Mouse (Mus musculus): ENCODE measurements around the gene Arpp19. TPM values are rescaled to one million over a fixed set of nuclear protein-coding genes. Genes with fewer than 3 reads are reported as not detected.

Arpp19 gene
- polyA plus RNA-seq, 1 experiment from 2014 or later, result 209 TPM

- no peak overlapping the region for H3K9ac ChIP-seq (replicated peaks; ENCODE audit: low read depth, low read length)
- ATAC-seq (ENCODE audit: low read depth), result no peak
- no peaks in the 10 kb centered on the region for H3K27me3 ChIP-seq (ENCODE audit: control insufficient read depth, insufficient read depth, low read length)
- H3K27ac ChIP-seq (ENCODE audit: low read depth, low read length), result no peak overlapping the region
- peaks cover 9% of the 10 kb centered on the region; the same call in 1 of the 2 replicates for H3K36me3 ChIP-seq (ENCODE audit: control insufficient read depth, insufficient read depth, low read length)
- no peaks in the 10 kb centered on the region for H3K4me1 ChIP-seq (ENCODE audit: control insufficient read depth, insufficient read depth, low read length)
- no peak overlapping the region for H3K4me3 ChIP-seq (ENCODE audit: low read depth, low read length)
- H3K9me3 ChIP-seq (ENCODE audit: control insufficient read depth, low read length), result no peaks in the 10 kb centered on the region
- WGBS, result 65% methylated on average over 6 of the region's 6 CpGs
- H3K4me2 ChIP-seq (ENCODE audit: low read depth, low read length), result no peak overlapping the region
These were observed 11.7 kb upstream of the Arpp19 start for GRCm38 (mm10) chr9:75025689-75026088.

- H3K36me3 ChIP-seq (ENCODE audit: control insufficient read depth, insufficient read depth, low read length), result 0 out of 2 replicates have a peak, but pooled peaks cover 3% of the 10 kb centered on the region
- H3K4me1 ChIP-seq (ENCODE audit: control insufficient read depth, insufficient read depth, low read length), result no peaks in the 10 kb centered on the region
- H3K9me3 ChIP-seq (ENCODE audit: control insufficient read depth, low read length), result no peaks in the 10 kb centered on the region
- no peaks in the 10 kb centered on the region for H3K27me3 ChIP-seq (ENCODE audit: control insufficient read depth, insufficient read depth, low read length)
- H3K9ac ChIP-seq (replicated peaks; ENCODE audit: low read depth, low read length), result no peak overlapping the region
- no peak for ATAC-seq (ENCODE audit: low read depth)
- H3K4me2 ChIP-seq (ENCODE audit: low read depth, low read length), result no peak overlapping the region
- WGBS, result 93% methylated on average over 1 of the region's 1 CpGs
- H3K4me3 ChIP-seq (ENCODE audit: low read depth, low read length), result no peak overlapping the region
- no peak overlapping the region for H3K27ac ChIP-seq (ENCODE audit: low read depth, low read length)
These were observed 5.0 kb upstream of the Arpp19 start for GRCm38 (mm10) chr9:75032408-75032807.

- 59% methylated on average over 7 of the region's 7 CpGs for WGBS
- Histone ChIP-seq H3K4me2 (ENCODE audit: low read depth, low read length) (no peak overlapping the region), H3K9ac (replicated peaks; ENCODE audit: low read depth, low read length) (no peak overlapping the region), H3K4me1 (ENCODE audit: control insufficient read depth, insufficient read depth, low read length) (no peaks in the 10 kb centered on the region), H3K27me3 (ENCODE audit: control insufficient read depth, insufficient read depth, low read length) (no peaks in the 10 kb centered on the region), H3K36me3 (ENCODE audit: control insufficient read depth, insufficient read depth, low read length) (no peaks in the 10 kb centered on the region), H3K9me3 (ENCODE audit: control insufficient read depth, low read length) (no peaks in the 10 kb centered on the region), H3K4me3 (ENCODE audit: low read depth, low read length) (no peak overlapping the region), H3K27ac (ENCODE audit: low read depth, low read length) (no peak overlapping the region)
- ATAC-seq (ENCODE audit: low read depth), result no peak
These were observed 4.3 kb upstream of the Arpp19 start for GRCm38 (mm10) chr9:75033141-75033540.

- no peak overlapping the region for H3K9ac ChIP-seq (replicated peaks; ENCODE audit: low read depth, low read length)
- no peak overlapping the region for H3K4me2 ChIP-seq (ENCODE audit: low read depth, low read length)
- no peak for ATAC-seq (ENCODE audit: low read depth)
- no peak overlapping the region for H3K4me3 ChIP-seq (ENCODE audit: low read depth, low read length)
- H3K9me3 ChIP-seq (ENCODE audit: control insufficient read depth, low read length), result no peaks in the 10 kb centered on the region
- no peaks in the 10 kb centered on the region for H3K36me3 ChIP-seq (ENCODE audit: control insufficient read depth, insufficient read depth, low read length)
- H3K27ac ChIP-seq (ENCODE audit: low read depth, low read length), result no peak overlapping the region
- no peaks in the 10 kb centered on the region for H3K27me3 ChIP-seq (ENCODE audit: control insufficient read depth, insufficient read depth, low read length)
- peaks cover 11% of the 10 kb centered on the region for H3K4me1 ChIP-seq (ENCODE audit: control insufficient read depth, insufficient read depth, low read length)
- 59% methylated on average over 1 of the region's 1 CpGs for WGBS
These were observed 2.7 kb upstream of the Arpp19 start for GRCm38 (mm10) chr9:75034691-75035090.

- no peak overlapping the region for H3K9ac ChIP-seq (replicated peaks; ENCODE audit: low read depth, low read length)
- no peaks in the 10 kb centered on the region for H3K36me3 ChIP-seq (ENCODE audit: control insufficient read depth, insufficient read depth, low read length)
- 86% methylated on average over 4 of the region's 4 CpGs for WGBS
- no peaks in the 10 kb centered on the region for H3K9me3 ChIP-seq (ENCODE audit: control insufficient read depth, low read length)
- ATAC-seq (ENCODE audit: low read depth), result no peak
- no peak overlapping the region for H3K27ac ChIP-seq (ENCODE audit: low read depth, low read length)
- no peaks in the 10 kb centered on the region for H3K27me3 ChIP-seq (ENCODE audit: control insufficient read depth, insufficient read depth, low read length)
- H3K4me2 ChIP-seq (ENCODE audit: low read depth, low read length), result no peak overlapping the region
- peaks cover 11% of the 10 kb centered on the region for H3K4me1 ChIP-seq (ENCODE audit: control insufficient read depth, insufficient read depth, low read length)
- H3K4me3 ChIP-seq (ENCODE audit: low read depth, low read length), result no peak overlapping the region
These were observed 1.5 kb upstream of the Arpp19 start for GRCm38 (mm10) chr9:75035944-75036343.

GRCm38 (mm10) chr9:75038357-75038688 is 909 bp downstream of the Arpp19 start:
- H3K4me2 ChIP-seq (ENCODE audit: low read depth, low read length), result peak overlapping the region; percentile 70
- H3K9ac ChIP-seq (replicated peaks; ENCODE audit: low read depth, low read length), result peak overlapping the region; percentile 93
- no peak overlapping the region for H3K27ac ChIP-seq (ENCODE audit: low read depth, low read length)
- ATAC-seq (ENCODE audit: low read depth), result no peak
- H3K4me3 ChIP-seq (ENCODE audit: low read depth, low read length), result peak overlapping the region; percentile 88
- no peaks in the 10 kb centered on the region for H3K27me3 ChIP-seq (ENCODE audit: control insufficient read depth, insufficient read depth, low read length)
- 1% methylated on average over 10 of the region's 10 CpGs for WGBS
- no peaks in the 10 kb centered on the region for H3K36me3 ChIP-seq (ENCODE audit: control insufficient read depth, insufficient read depth, low read length)
- peaks cover 11% of the 10 kb centered on the region for H3K4me1 ChIP-seq (ENCODE audit: control insufficient read depth, insufficient read depth, low read length)
- H3K9me3 ChIP-seq (ENCODE audit: control insufficient read depth, low read length), result no peaks in the 10 kb centered on the region

- H3K27ac ChIP-seq (ENCODE audit: low read depth, low read length), result no peak overlapping the region
- peaks cover 11% of the 10 kb centered on the region for H3K4me1 ChIP-seq (ENCODE audit: control insufficient read depth, insufficient read depth, low read length)
- H3K4me3 ChIP-seq (ENCODE audit: low read depth, low read length), result no peak overlapping the region
- H3K36me3 ChIP-seq (ENCODE audit: control insufficient read depth, insufficient read depth, low read length), result peaks cover 2% of the 10 kb centered on the region; the same call in 1 of the 2 replicates
- no peak overlapping the region for H3K9ac ChIP-seq (replicated peaks; ENCODE audit: low read depth, low read length)
- no peaks in the 10 kb centered on the region for H3K27me3 ChIP-seq (ENCODE audit: control insufficient read depth, insufficient read depth, low read length)
- WGBS, result 96% methylated on average over 2 of the region's 2 CpGs
- no peak overlapping the region for H3K4me2 ChIP-seq (ENCODE audit: low read depth, low read length)
- H3K9me3 ChIP-seq (ENCODE audit: control insufficient read depth, low read length), result no peaks in the 10 kb centered on the region
- ATAC-seq (ENCODE audit: low read depth), result no peak
These were observed 3.2 kb downstream of the Arpp19 start for GRCm38 (mm10) chr9:75040566-75040965.

GRCm38 (mm10) chr9:75041840-75042525 is 4.6 kb downstream of the Arpp19 start:
- WGBS, result 93% methylated on average over 2 of the region's 2 CpGs
- Histone ChIP-seq H3K27ac (ENCODE audit: low read depth, low read length) (no peak overlapping the region), H3K4me2 (ENCODE audit: low read depth, low read length) (no peak overlapping the region), H3K4me1 (ENCODE audit: control insufficient read depth, insufficient read depth, low read length) (peaks cover 11% of the 10 kb centered on the region), H3K4me3 (ENCODE audit: low read depth, low read length) (no peak overlapping the region), H3K9me3 (ENCODE audit: control insufficient read depth, low read length) (no peaks in the 10 kb centered on the region), H3K27me3 (ENCODE audit: control insufficient read depth, insufficient read depth, low read length) (no peaks in the 10 kb centered on the region), H3K36me3 (ENCODE audit: control insufficient read depth, insufficient read depth, low read length) (peaks cover 8% of the 10 kb centered on the region; the same call in 1 of the 2 replicates), H3K9ac (replicated peaks; ENCODE audit: low read depth, low read length) (no peak overlapping the region)
- no peak for ATAC-seq (ENCODE audit: low read depth)

GRCm38 (mm10) chr9:75043191-75043590 is 5.8 kb downstream of the Arpp19 start:
- H3K9me3 ChIP-seq (ENCODE audit: control insufficient read depth, low read length), result no peaks in the 10 kb centered on the region
- no peak for ATAC-seq (ENCODE audit: low read depth)
- no peak overlapping the region for H3K9ac ChIP-seq (replicated peaks; ENCODE audit: low read depth, low read length)
- 96% methylated on average over 2 of the region's 2 CpGs for WGBS
- H3K36me3 ChIP-seq (ENCODE audit: control insufficient read depth, insufficient read depth, low read length), result peaks cover 8% of the 10 kb centered on the region; the same call in 1 of the 2 replicates
- no peak overlapping the region for H3K27ac ChIP-seq (ENCODE audit: low read depth, low read length)
- H3K4me3 ChIP-seq (ENCODE audit: low read depth, low read length), result no peak overlapping the region
- no peak overlapping the region for H3K4me2 ChIP-seq (ENCODE audit: low read depth, low read length)
- peaks cover 11% of the 10 kb centered on the region for H3K4me1 ChIP-seq (ENCODE audit: control insufficient read depth, insufficient read depth, low read length)
- H3K27me3 ChIP-seq (ENCODE audit: control insufficient read depth, insufficient read depth, low read length), result no peaks in the 10 kb centered on the region
